Mouse (Mus musculus) ES-E14 (cell line): ENCODE results near the gene Desi1. TPM values are rescaled to one million over a fixed set of nuclear protein-coding genes. Genes with fewer than 3 reads are reported as not detected.

ENCODE experiments used
- DNase-seq: peaks from one replicate; pipeline ENCODE4 v3.0.0-alpha.2; 2013; ENCODE audit warnings: low read depth, low spot score
- H3K27ac ChIP-seq: 2 replicates; pipeline ENCODE4 v1.5.1; 2012; ENCODE audit warnings: low read depth, mild to moderate bottlenecking, low read length, moderate library complexity, mixed read lengths; ENCODE audit not compliant: poor library complexity, insufficient read depth, severe bottlenecking
- H3K36me3 ChIP-seq: 2 replicates; pipeline ENCODE4 v1.6.1; 2012; ENCODE audit warnings: mild to moderate bottlenecking, low read length, moderate library complexity, mixed read lengths; ENCODE audit not compliant: control insufficient read depth, poor library complexity, insufficient read depth, severe bottlenecking
- H3K4me1 ChIP-seq, 2 experiments: fragments of 150-350 bp in 1 of 2; sonication (generic) in 1 of 2; 2 replicates each; pipeline ENCODE4 v1.6.1; 2012; ENCODE audit warnings: low read length in 2 of 2, mild to moderate bottlenecking in 1 of 2, mixed read lengths in 1 of 2; ENCODE audit not compliant: control insufficient read depth in 2 of 2, insufficient read depth in 2 of 2, poor library complexity in 1 of 2
- H3K4me3 ChIP-seq, 2 experiments: fragments of 150-350 bp in 1 of 2; sonication (generic) in 1 of 2; 2 replicates each; pipeline ENCODE4 v1.5.1; 2012; ENCODE audit warnings: low read length in 2 of 2, low read depth in 1 of 2, mild to moderate bottlenecking in 1 of 2, mixed read lengths in 1 of 2; ENCODE audit not compliant: insufficient read depth in 1 of 2, poor library complexity in 1 of 2, severe bottlenecking in 1 of 2
- H3K9ac ChIP-seq: 2 replicates; pipeline ENCODE4 v1.6.1; 2012; ENCODE audit warnings: low read depth, mild to moderate bottlenecking, low read length, mixed read lengths; ENCODE audit not compliant: poor library complexity, insufficient read depth, severe bottlenecking
- H3K9me3 ChIP-seq: fragments of 150-350 bp; sonication (generic); 2 replicates; pipeline ENCODE4 v1.6.1; 2012; ENCODE audit warnings: low read depth, mild to moderate bottlenecking, low read length; ENCODE audit not compliant: control insufficient read depth, insufficient read depth
- CHD2 ChIP-seq: IDR thresholded peaks from 2 replicates; pipeline ENCODE4 v1.6.1; 2014; ENCODE audit warnings: mild to moderate bottlenecking, low read depth, low read length, inconsistent platforms
- HCFC1 ChIP-seq: IDR thresholded peaks from 2 replicates; pipeline ENCODE4 v1.6.1; 2012; ENCODE audit warnings: low read length, inconsistent platforms, borderline replicate concordance; ENCODE audit not compliant: insufficient read depth
- MAFK ChIP-seq: IDR thresholded peaks from 2 replicates; pipeline ENCODE4 v1.6.1; 2014; ENCODE audit warnings: mild to moderate bottlenecking, low read depth, low read length, inconsistent platforms; ENCODE audit not compliant: insufficient read depth
- ZC3H11A ChIP-seq: IDR thresholded peaks from 2 replicates; pipeline ENCODE4 v1.6.1; 2012; ENCODE audit warnings: low read depth, mild to moderate bottlenecking, inconsistent platforms, low read length, borderline replicate concordance
- ZNF384 ChIP-seq: IDR thresholded peaks from 2 replicates; pipeline ENCODE4 v1.6.1; 2012; ENCODE audit warnings: low read depth, low read length, inconsistent platforms
- in situ Hi-C, 2 experiments: fragments of 600-800 bp; cut with MboI; formaldehyde crosslinking; loops; one replicate each; pipeline ENCODE4 v1.15.1; 2025; ENCODE audit warnings: low sequenced_read_pairs in 2 of 2, inconsistent platforms in 1 of 2; ENCODE audit not compliant: unreplicated experiment in 2 of 2
- total RNA-seq: library from RNA; depleted of rRNA; stranded (reverse); fragments of 300-350 nt; gene quantifications from 2 replicates; pipeline ENCODE4 v1.2.3, GENCODE M21; 2012

Gene Desi1
- total RNA-seq, 1 experiment = 15.9 TPM

GRCm38 (mm10) chr15:81952310-81952709 lies 81.4 kb downstream of the Desi1 start:
- no peak for TF ChIP-seq ZC3H11A
- TF ChIP-seq MAFK = no peak
- TF ChIP-seq HCFC1 = no peak
- TF ChIP-seq ZNF384 = no peak
- no peak for TF ChIP-seq CHD2
- DNase-seq = no peak
- Histone ChIP-seq H3K36me3 (peaks cover 67% of the 10 kb centered on the region), H3K9me3 (no peaks in the 10 kb centered on the region), H3K9ac (no peak overlapping the region), H3K4me3 (no peak overlapping the region), H3K4me1 (peaks cover 0 to 12% of the 10 kb centered on the region in 2 experiments; a peak in 2 of 4 replicates), H3K27ac (no peak overlapping the region)
- in situ Hi-C loops = loop anchor here in 1 of 2 experiments (5.0 kb wide), 1 partner anchor 35 kb away; the partner anchor contains the start of gene Xrcc6

GRCm38 (mm10) chr15:81951159-81951558 lies 82.5 kb downstream of the Desi1 start:
- DNase-seq = no peak
- no peaks in the 10 kb centered on the region for H3K9me3 ChIP-seq
- TF ChIP-seq CHD2 = no peak
- H3K4me1 ChIP-seq = peaks cover 0 to 10% of the 10 kb centered on the region in 2 experiments; a peak in 1 of 4 replicates
- H3K4me3 ChIP-seq = no peak overlapping the region
- no peak overlapping the region for H3K27ac ChIP-seq
- in situ Hi-C loops = loop anchor here in 1 of 2 experiments (5.0 kb wide), 1 partner anchor 36 kb away; the partner anchor contains the start of gene Xrcc6
- peaks cover 58% of the 10 kb centered on the region for H3K36me3 ChIP-seq
- no peak overlapping the region for H3K9ac ChIP-seq

GRCm38 (mm10) chr15:81950716-81951115 lies 82.9 kb downstream of the Desi1 start:
- H3K9ac ChIP-seq = no peak overlapping the region
- no peak overlapping the region for H3K4me3 ChIP-seq
- in situ Hi-C loops = loop anchor here in 1 of 2 experiments (5.0 kb wide), 1 partner anchor 37 kb away; the partner anchor contains the start of gene Xrcc6
- H3K4me1 ChIP-seq = peaks cover 0 to 10% of the 10 kb centered on the region in 2 experiments; a peak in 1 of 4 replicates
- TF ChIP-seq ZC3H11A (no peak), CHD2 (no peak), ZNF384 (no peak), HCFC1 (no peak), MAFK (no peak)
- H3K9me3 ChIP-seq = no peaks in the 10 kb centered on the region
- no peak for DNase-seq
- peaks cover 54% of the 10 kb centered on the region for H3K36me3 ChIP-seq
- no peak overlapping the region for H3K27ac ChIP-seq

GRCm38 (mm10) chr15:81949476-81950131 lies 84.1 kb downstream of the Desi1 start:
- no peak overlapping the region for H3K9ac ChIP-seq
- no peak for DNase-seq
- peaks cover 0 to 10% of the 10 kb centered on the region in 2 experiments; a peak in 1 of 4 replicates for H3K4me1 ChIP-seq
- H3K27ac ChIP-seq = no peak overlapping the region
- H3K9me3 ChIP-seq = no peaks in the 10 kb centered on the region
- in situ Hi-C loops = loop anchor here in 1 of 2 experiments (5.0 kb wide), 1 partner anchor 38 kb away; the partner anchor contains the start of gene Xrcc6
- peaks cover 44% of the 10 kb centered on the region for H3K36me3 ChIP-seq
- no peak overlapping the region for H3K4me3 ChIP-seq
- TF ChIP-seq MAFK (no peak), HCFC1 (no peak), ZC3H11A (no peak), ZNF384 (no peak), CHD2 (no peak)

GRCm38 (mm10) chr15:81949076-81949475 lies 84.6 kb downstream of the Desi1 start:
- no peak overlapping the region for H3K4me3 ChIP-seq
- no peaks in the 10 kb centered on the region for H3K9me3 ChIP-seq
- H3K36me3 ChIP-seq = peaks cover 39% of the 10 kb centered on the region
- peaks cover 0 to 10% of the 10 kb centered on the region in 2 experiments; a peak in 1 of 4 replicates for H3K4me1 ChIP-seq
- no peak overlapping the region for H3K27ac ChIP-seq
- H3K9ac ChIP-seq = no peak overlapping the region
- TF ChIP-seq MAFK = no peak
- TF ChIP-seq CHD2 = no peak
- TF ChIP-seq ZC3H11A = no peak
- TF ChIP-seq ZNF384 = no peak
- no peak for TF ChIP-seq HCFC1
- DNase-seq = no peak
- in situ Hi-C loops = no loop called here
